Mouse (Mus musculus): Measurements from ENCODE around the gene Crcp.

The Crcp gene

DNA sequence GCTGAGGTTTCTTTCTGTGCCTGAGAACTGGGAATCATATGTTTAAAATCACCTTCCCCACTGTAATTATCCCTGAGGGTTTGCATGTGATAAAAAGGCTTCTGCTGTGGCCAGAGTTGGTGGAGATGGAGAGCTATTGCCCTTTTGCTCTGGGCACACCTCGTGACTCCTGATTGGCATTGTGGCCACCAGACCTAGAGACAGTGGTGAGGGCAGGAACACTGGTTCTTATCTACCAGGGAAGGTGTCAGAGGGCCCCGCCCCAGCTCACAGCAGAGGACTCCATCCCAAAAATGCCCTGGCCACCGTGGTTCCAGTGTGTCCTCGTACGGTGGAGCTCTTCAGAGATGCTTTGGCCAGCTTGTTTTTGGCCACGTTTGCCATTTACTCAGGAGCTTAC is 23.9 kb downstream of the Crcp start:
- in situ Hi-C loops (cut with MboI, MseI) = no loop called here

DNA sequence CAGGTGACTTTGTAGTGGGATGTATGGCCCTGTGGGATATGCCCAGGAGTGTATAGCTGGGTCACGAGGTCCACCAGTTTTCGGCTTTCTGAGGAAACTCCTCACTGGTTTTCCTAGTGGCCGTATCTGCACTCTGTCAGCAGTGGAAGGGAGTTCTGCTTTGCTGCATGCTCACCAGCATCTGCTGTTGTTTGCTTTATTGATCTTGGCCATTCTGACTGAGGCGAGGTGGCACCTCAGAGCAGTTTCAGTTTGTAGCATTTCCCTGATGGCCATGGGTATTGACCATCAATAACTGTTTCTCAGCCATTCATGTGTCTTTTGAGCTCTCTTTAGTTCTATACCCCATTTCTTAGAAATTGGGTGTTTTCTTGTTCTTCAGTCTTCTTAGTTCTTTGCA is 26.6 kb downstream of the Crcp start:
- in situ Hi-C loops (cut with MboI, MseI) = no loop called here

DNA sequence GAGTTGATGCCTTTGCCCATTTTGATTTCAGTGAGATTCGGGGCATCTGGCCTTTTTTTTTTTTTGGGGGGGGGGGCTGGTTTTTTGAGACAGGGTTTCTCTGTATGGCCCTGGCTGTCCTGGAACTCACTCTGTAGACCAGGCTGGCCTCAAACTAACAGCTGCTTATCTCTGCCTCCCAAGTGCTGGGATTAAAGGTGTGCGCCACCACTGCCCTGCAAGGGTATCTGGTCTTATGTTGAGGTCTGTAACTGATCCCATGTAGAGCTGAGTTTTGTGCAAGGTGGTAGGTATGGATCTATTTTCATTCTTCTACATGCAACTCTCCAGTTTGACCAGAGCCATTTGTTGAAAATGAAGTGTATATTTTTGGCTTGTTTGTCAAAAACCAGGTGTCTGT is 27.2 kb downstream of the Crcp start:
- in situ Hi-C loops (cut with MboI, MseI) = no loop called here

- in situ Hi-C loops (cut with MboI, MseI) = no loop called here
Measured at GRCm38 (mm10) chr5:130059413-130060328, 30.6 kb downstream of the Crcp start.

DNA sequence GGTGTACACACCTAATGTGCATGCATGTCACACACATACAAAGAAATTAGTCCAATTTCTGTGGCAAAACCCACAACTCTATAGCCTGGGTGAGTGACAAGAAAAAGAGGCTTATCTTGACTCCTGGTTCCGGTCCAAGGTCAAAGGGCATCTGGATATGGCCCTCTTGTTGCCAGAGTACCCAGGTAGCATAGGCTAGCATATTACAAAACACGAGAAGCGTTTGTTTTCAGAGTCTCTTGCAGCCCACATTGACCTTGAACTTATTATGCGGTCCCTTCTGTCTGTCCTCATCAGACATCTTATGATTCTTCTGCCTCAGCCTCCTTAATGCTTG is 31.2 kb downstream of the Crcp start:
- in situ Hi-C loops (cut with MboI, MseI) = no loop called here

- in situ Hi-C loops (cut with MboI, MseI) = no loop called here
Measured at GRCm38 (mm10) chr5:130062096-130062495, 33.0 kb downstream of the Crcp start.

DNA sequence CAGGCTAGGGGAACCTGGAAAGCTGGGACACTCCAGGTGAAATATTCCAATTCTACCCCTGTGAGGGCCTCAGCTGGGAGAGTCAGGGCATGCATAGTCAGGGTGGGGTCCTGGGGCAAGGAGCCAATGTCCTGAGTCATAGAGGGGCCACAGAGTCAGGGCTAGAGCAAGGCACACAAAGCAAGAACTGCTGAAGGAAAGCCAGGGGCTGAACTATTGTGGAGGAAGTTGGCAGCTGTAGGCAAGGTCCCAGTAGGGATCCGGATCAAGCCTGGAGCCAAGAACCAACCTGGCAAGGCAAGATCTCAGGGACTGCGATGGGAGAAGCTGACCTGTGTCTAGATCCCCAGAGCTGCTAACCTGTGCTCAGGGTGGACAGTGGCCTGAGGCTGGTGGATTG is 34.7 kb downstream of the Crcp start:
- in situ Hi-C loops (cut with MboI, MseI) = no loop called here

- in situ Hi-C loops (cut with MboI, MseI) = loop anchor here (5.0 kb wide), 1 partner anchor 72 kb away; no protein-coding TSS in a partner anchor
Measured at GRCm38 (mm10) chr5:130065579-130065978, 36.5 kb downstream of the Crcp start.

- in situ Hi-C loops (cut with MboI, MseI) = loop anchor here (5.0 kb wide), 1 partner anchor 69 kb away; no protein-coding TSS in a partner anchor
Measured at GRCm38 (mm10) chr5:130067841-130068264, 38.8 kb downstream of the Crcp start.

GRCm38 (mm10) chr5:130073026-130073425 is 43.9 kb downstream of the Crcp start, which contains the start of gene Tpst1:
Tpst1 (plus strand) TSS chr5:130073326.
- in situ Hi-C loops (cut with MboI, MseI) = no loop called here

DNA sequence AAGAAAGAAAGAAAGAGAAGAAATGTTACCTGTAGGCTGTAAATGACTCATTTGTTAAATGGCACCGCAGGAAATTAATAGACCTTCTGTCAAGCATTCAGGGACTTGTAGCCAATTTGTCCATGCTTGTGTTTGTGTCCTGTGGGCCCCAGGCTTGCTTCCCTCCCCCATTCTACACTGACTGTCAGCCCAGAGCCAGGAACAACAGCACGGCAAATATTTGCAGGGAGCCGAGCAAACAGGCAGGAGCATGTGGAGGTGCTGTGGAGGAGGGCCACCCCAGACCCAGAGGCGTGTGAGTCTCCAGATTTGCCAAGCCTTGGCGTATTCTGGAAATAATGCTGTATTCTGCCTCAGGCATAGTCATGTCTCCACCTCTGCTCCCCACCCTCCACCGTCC is 45.4 kb downstream of the Crcp start:
- in situ Hi-C loops (cut with MboI, MseI) = no loop called here

DNA sequence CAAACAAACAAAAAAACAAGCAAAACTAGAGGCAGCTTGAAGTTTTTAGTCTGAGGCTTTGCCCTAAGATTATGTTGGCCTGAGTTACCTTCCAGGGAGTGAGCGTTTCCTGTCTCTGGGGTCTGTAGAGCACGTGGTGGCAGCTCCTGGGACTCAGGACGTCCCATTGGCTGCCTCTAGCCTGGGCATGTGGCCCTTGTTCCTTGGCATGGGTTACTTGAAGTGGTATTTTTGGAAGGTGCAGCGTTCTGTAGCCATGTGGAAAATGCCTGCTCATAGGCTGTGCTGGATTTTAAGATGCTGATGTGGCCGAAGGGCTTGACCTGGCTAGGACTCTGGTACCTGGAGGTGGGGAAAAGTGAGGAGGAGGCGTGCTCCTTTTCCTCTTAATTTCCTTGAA is 47.3 kb downstream of the Crcp start:
- in situ Hi-C loops (cut with MboI, MseI) = loop anchor here in 1 of 2 experiments (25.0 kb wide), 1 partner anchor 1064 kb away; the partner anchor contains the start of genes Ran and Stx2

DNA sequence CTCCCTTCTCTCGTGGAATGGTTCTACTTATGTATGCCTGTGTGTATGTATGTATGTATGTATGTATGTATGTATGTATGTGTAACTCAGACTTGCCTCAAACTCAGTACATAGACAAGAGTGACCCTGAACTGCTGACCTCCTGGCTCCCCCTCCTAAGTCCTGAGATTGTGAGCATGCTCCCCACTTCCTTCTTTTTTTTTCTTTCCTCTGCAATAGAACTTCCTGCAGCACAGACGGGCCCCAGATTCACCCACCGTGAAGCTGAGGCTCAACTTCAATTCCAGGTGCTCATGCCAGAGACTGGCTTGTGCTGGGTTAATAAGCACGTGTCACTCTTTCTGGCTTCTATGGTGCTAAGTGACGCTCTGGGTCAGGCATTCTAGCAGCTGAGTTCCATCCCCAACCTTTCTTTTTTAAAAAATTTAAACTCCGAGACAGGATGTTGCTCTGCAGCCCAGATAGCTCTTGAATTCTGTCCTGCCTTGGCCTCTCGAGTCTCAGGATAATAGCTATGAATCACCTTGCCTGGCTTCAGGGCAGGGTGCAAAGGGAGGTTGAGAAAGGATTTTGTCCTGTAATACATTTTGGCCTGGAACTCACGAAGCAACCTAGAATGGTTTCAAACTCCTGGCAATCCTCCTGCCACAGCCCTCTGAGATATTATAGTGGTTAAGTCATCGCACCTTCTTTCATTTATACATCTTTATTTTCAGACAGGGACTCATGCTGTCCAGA is 49.2 kb downstream of the Crcp start:
- in situ Hi-C loops (cut with MboI, MseI) = loop anchor here in 1 of 2 experiments (25.0 kb wide), 1 partner anchor 1066 kb away; the partner anchor contains the start of genes Ran and Stx2

GRCm38 (mm10) chr5:130078834-130079156 is 49.7 kb downstream of the Crcp start:
- in situ Hi-C loops (cut with MboI, MseI) = loop anchor here in 1 of 2 experiments (25.0 kb wide), 1 partner anchor 1066 kb away; the partner anchor contains the start of genes Ran and Stx2

- in situ Hi-C loops (cut with MboI, MseI) = loop anchor here in 1 of 2 experiments (25.0 kb wide), 1 partner anchor 1067 kb away; the partner anchor contains the start of genes Ran and Stx2
Measured at GRCm38 (mm10) chr5:130079202-130080050, 50.3 kb downstream of the Crcp start.

DNA sequence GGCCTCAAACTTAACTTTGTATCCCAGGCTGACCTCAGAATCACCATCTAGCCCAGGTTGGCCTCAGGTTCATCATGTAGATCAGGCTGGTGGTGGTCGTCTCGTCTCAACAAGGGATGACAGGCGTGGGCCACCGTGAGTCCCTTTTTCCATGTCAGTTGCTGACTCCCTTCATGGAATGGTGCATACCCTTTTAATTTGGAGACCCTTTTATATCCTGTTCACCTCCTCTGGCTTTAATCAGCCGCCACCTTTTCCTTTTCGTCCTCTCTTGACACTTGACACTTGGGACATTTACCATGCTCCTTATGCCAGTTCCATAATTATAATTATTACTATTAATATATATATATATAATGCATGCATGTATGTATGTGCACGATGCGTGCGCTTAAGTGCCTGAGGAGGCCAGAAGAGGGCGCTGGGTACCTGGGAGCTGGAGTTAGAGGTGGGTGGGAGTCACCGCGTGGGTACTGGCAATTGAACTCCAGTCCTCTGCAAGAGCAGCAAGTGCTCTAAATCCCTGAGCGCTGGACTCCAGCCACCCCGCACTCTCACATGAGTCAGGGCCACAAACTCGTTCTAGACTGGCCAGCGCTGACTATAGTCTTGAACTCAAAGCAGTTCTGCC is 51.1 kb downstream of the Crcp start:
- in situ Hi-C loops (cut with MboI, MseI) = loop anchor here in 1 of 2 experiments (25.0 kb wide), 1 partner anchor 1068 kb away; the partner anchor contains the start of genes Ran and Stx2

- in situ Hi-C loops (cut with MboI, MseI) = loop anchor here in 1 of 2 experiments (25.0 kb wide), 1 partner anchor 1069 kb away; the partner anchor contains the start of genes Ran and Stx2
Measured at GRCm38 (mm10) chr5:130081181-130081881, 52.2 kb downstream of the Crcp start.

- in situ Hi-C loops (cut with MboI, MseI) = loop anchor here in 1 of 2 experiments (25.0 kb wide), 1 partner anchor 1070 kb away; the partner anchor contains the start of genes Ran and Stx2
Measured at GRCm38 (mm10) chr5:130082431-130082830, 53.3 kb downstream of the Crcp start.

DNA sequence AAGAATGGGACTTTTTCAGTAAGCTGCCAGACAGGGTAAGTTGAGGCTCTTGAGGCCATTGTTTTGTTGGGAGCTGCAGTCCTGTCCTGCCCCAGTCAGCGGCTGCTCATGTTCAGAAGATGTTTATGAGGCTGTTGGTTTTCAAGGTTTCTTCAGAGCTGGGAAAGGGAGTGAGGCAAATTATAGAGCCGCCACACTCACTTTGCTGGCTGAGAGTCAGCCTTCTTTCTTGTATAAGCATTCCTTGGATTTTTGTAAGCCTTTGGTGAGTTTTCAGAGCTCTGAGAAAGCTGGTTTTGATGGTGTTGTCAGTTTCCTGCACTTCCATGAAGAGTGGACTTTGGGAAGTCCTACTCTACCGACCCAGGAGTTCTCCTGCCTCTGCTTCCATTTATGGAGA is 55.2 kb downstream of the Crcp start:
- in situ Hi-C loops (cut with MboI, MseI) = loop anchor here in 1 of 2 experiments (25.0 kb wide), 1 partner anchor 1072 kb away; the partner anchor contains the start of genes Ran and Stx2

GRCm38 (mm10) chr5:130088008-130088407 is 58.9 kb downstream of the Crcp start:
- in situ Hi-C loops (cut with MboI, MseI) = loop anchor here in 1 of 2 experiments (25.0 kb wide), 1 partner anchor 1076 kb away; the partner anchor contains the start of genes Ran and Stx2
